Mouse (Mus musculus) mouse trophoblast stem cell (cell line): Measurements from ENCODE around the gene Sycp3.
"Not testable (repeated sequence)": the region's sequence is repeated elsewhere in the genome, so short reads cannot be mapped to it uniquely, and the experiment has no call there.

Experiments
- in situ Hi-C, 2 experiments: fragments of 300-500 bp; cut with MseI, MboI; formaldehyde crosslinking; loops; 2 replicates in 1 of 2; 3 replicates in 1 of 2; pipeline ENCODE4 v1.15.1; 2025

The Sycp3 gene

DNA sequence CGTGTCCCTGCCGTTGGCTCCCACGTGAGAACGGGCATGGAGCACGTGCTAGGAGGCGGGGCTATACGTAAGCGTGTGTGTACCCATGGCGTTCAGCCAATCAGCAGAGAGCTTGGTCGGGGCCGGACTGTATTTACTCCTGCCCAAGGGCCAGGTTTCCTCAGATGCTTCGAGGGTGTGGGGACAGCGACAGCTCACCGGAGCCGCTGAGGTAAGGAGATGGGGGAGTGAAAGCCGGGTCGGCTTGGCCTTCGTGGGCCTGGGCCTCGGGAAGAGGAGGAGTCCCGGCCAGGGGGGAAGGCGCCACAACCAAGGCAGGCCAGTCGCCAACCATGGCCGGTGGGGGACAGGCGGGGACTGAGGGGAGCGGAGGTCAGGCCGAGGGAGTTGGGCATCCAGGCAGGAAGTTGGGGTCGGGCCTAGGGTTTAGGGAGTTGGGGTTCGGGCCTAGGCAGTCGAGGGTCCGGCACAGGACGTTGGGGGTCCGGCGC lies at the start of gene Sycp3:
Gene Sycp3 (plus strand): TSS at position 68 of the 491 bp plus-strand sequence.
- in situ Hi-C loops: no loop called here

DNA sequence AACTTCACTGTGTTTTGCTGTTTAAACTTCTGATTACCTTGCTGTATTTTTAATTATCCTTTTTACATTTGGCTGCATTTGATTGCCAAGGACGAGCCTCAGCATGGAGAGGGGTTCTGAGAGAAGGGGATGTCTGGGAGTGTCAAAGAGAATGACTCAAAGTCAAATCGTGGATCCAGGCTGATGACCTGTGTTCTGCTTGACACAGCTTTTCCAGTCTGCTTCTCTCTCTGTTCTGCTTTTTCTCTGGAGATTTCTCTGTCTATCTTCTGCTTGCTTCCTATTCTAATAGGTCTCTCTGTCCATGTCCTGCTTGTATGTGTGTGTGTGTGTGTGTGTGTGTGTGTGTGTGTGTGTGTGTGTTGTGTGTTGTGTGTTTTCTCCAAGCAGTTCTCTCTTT lies 49.6 kb upstream of the Sycp3 start:
- in situ Hi-C loops: no loop called here

DNA sequence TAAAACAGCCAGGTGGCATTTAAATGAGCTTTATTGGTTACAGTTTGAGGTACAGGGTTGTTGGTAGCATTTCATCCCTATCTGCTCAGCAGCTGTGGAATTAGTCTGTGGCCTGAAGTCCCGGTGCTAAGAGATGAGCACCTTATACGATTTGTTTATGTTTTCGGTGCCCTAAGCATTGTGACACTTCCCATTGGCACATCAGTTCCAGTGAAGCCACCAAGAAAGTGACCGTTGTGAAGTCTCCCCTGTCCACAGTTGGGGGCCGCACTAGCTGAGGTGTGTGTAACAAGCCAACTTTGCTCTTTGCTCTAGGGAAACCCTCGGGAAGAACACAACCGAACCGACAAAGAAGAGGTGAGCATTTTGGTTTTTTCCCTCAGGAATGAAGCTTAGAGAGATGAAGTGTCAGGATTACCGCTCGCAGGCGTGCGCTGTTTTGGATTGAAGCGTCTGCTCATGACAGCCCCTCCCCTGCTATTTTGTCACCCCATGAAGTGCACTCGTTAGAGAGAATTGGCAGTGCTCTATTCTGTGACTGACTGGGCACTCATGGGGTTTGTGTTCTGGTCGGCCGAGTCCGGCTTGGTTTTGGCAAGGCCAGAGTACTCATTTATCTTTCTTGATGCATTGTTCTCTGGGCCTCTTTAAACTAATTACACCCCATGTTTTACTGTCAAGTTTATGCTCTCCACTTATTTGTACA lies 46.9 kb upstream of the Sycp3 start:
- in situ Hi-C loops: no loop called here

DNA sequence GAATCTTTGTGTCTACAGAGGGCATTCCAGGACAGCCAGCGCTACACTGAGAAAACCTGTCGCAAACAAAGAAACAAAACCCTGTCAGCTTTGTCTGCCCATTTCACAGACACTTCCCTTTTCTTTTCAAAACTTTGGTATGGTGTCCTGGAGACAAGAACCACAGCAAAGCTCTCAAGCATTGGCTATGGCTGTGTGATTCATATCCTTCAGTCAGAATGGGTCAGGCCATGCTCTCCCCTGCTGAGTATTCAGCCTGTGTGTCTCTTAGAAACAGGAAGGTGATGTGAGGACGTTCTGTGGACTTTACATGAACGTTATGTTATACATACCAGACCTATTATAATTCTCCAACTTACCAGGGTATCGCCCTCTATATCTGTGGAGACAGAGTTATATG lies 41.7 kb upstream of the Sycp3 start:
- in situ Hi-C loops: no loop called here

DNA sequence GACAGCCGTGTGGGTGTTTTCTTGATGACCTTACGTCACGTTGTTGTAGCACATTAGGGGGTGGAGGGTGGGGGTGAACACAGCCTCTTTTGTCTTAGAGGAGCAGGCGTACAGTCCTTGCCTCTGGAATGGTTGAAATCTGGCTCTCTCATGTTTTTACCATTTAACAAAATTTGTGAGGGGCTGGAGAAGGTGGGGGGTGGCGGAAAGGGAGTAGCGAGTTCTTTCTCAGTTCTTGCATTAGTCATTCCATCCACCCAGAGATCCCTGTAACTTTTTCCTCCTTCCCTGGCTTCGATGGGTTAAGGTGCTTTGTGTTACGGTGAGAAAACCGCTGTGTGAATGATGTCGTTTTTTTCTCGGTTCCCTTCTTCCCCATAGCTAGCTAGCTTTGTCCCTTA lies 39.2 kb upstream of the Sycp3 start:
- in situ Hi-C loops: loop anchor here in 1 of 2 experiments (5.0 kb wide), 1 partner anchor 38 kb away; no protein-coding TSS in a partner anchor

DNA sequence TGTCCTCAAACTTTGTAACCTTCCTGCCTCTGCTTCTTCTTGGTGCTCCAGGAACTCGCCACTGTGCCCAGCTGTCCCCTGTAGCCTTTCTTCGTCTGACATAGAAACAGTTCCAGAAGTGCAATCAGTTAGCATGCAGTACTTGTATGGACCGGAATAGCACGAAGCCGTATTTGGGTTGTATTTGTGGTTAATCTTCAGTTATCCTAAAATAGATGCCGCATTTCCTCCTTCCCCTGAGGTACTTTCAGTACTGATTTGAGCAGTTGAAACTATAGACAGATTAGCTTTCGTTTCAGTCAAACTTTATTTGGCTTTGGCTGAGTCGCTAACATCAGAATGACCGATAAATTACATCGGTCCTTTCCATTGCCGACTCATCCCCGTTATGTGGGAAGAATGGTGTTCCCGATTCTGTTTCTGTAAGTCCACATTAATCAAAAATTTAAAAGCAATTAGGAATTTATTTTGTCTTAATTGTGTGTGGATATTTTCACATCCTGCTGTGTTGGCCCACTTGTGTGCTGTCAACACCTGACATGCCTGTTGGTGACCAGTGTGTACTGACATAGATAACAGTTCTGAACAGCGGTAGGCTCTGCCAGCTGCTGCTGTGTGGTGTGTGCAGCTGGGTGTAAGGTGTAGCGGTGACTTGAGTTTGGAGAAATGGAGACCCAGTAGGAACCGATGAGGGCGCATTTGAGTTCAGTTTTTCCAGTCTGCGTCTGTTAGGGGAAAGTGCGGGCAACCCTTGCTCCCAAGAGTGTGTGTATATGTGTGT lies 38.5 kb upstream of the Sycp3 start:
- in situ Hi-C loops: loop anchor here in 1 of 2 experiments (5.0 kb wide), 1 partner anchor 39 kb away; no protein-coding TSS in a partner anchor

DNA sequence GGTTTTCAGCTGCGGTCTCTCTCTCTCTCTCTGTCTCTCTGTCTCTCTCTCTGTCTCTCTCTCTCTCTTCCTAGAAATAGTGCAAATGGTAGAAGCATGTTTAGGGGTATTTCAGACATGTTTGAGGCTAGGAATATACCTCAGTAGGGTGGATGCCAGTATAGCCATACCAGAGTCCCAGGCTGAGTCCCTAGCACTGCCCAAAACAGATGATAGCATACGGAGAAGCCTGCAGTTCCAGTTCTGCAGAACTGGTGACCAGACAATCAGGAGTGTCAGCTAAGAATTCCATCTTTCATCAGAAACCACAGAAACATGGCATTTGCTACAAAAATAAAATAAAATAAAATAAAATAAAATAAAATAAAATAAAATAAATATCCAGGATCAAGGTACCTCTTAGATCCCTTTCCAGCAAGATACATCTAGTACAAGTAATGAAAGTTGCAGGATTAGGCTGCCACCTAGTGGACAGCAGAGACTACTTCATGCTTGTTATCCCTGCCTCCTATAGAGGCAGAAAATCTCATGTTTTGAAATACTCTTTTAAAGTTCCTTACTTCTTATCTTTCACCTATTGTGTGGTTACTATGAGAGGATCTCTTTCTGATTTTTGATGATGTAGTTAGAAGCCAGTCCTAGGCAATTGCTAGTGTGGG lies 33.1 kb upstream of the Sycp3 start:
- in situ Hi-C loops: loop anchor here in 1 of 2 experiments (5.0 kb wide), 1 partner anchor 49 kb away; the partner anchor contains the start of genes Dram1 and Gnptab

DNA sequence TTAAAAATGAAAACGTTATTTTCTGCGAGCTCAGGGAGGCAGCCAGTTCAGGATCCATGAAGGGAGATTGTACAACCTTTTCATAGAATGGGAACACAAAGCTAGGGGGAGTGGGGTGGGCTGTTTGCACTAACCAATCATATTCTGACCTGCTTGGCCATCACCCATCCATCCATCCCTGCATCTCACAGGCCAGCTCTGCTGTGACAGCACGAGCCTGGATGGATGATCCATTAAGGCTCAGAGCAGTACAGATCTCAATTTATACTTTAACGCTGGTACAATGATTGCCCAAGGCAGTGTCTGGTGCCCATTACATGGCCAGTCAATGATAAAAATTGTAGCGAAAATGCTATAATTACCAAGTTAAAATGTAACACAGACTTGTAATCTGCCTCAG lies 32.5 kb upstream of the Sycp3 start:
- in situ Hi-C loops: loop anchor here in 1 of 2 experiments (5.0 kb wide), 1 partner anchor 50 kb away; the partner anchor contains the start of genes Dram1 and Gnptab

DNA sequence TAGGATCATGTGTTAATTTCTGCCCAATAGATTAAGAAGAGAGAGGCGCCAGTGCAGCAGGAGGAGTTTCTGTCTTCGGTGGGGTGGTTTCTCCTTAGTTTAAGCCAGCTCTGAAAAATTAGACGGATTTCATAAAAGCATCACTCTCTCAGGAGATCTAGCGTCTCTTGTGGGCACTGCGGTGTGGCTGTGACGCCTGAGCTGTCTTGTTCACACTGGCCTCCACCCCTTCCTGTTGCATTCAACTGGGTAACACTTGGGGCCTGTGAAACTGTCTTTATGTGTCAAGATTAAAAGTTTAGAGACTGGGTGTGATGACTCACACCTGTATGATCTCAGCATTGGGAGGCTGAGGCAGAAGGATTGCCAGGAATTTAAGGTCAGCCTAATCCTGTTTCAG lies 31.4 kb upstream of the Sycp3 start:
- in situ Hi-C loops: loop anchor here in 1 of 2 experiments (5.0 kb wide), 1 partner anchor 51 kb away; the partner anchor contains the start of genes Dram1 and Gnptab

DNA sequence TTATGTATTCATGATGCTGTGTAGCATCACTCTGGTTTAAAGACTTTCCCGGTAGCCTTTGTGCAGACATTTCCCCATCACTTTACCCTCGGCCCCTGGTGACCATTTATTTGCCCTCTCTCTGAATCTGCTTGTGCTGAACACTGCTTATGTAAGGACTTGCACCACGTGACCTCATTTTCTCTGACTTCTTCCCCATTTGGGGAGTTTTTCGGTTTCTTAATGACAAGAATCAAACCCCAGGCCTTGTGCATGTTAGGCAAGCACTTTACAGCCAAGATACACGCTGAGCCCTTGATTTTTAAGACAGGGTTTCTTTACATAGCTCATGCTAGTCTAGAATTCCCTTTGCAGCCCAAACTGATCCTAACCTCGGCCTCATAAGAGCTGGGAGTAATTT lies 18.1 kb upstream of the Sycp3 start:
- in situ Hi-C loops: no loop called here

DNA sequence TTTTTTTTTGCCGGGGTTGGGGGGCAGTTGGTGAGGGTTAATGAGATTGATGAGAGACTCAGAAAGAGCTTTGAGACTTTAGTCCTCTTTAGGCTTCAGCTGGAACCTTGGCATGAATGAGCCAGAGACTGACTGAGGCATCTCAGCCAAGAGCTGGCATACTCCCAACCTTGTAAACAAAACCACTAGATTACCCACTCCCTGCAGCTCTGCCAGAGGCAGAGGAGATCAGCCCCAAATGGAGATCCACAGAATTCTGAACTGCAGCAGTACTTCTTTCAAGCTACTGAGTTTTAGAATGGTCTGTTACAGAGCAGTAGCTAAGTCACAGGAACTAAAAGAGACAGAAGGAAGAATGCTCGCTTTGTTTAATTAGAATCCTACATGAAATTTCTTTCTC lies 8.1 kb upstream of the Sycp3 start:
- in situ Hi-C loops: no loop called here

DNA sequence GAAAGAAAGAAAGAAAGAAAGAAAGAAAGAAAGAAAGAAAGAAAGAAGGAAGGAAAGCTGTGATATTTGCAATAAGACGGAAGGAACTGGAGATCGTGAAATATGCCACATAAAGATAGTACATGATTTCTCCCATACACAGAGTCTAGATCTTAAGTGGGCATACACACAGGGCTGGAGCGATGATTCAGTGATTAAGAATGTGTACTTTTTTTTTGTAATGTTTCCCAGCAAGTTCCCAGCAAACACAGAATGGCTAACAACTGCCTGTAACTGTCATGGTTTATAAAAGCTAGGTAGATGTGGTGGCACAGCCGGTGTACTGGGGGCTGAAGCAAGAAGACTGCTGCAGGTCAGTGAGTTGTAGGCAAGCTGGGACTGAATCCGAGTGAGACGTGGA lies 7.4 kb upstream of the Sycp3 start:
- in situ Hi-C loops: no loop called here

DNA sequence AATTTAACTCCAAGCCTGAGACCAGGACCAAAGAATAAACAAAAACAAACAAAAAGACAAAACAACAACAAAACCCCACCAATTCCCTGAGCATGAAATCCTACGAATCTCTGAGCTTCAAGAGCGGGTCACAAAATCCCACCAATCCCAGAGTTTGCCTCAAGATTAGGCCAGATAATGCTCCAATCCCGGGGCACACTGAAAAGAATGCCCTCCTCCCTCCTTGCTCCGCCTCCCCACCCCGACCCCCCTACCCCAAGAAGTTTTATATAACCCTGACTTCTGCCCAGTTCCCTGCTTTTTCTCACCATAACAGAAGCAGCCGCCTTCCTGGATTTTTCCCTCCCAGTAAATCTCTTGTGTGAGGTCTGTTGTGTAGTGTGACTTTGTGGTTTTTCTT lies 1.6 kb upstream of the Sycp3 start:
- in situ Hi-C loops: no loop called here

DNA sequence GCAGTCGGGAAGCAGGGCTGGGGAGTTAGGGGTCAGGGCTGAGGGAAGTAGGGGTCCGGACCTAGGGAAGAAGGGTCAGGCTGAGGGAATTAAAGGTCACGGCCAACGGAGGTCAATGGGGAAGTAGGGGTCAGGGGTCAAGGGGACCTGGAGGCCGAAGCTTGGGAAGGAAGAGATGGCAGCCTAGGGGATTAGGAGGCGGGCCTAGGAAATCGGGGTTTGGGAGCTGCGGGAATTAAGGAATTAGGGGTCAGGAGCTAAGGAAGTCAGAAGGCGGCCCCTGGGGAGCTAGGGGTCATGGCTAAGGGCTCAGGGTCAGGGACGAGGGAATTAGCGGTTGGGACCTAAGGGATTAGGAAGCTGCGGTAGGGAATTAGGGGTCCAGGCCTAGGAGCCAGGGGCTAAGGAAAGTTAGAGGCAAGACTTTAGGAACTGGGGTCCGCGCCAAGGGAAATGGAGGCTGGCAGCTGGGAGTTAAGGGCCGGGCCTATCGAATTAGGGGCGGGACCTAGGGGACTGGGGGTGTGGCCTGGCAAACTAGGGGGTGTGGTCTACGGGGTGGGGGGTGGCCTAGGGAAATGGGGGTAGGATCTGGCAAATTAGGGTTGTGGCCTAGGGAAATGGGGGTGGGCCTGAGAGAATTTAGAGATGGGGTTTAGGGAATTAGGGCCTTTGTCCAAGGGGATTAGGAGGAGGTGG lies 902 bp downstream of the Sycp3 start:
- in situ Hi-C loops: no loop called here

DNA sequence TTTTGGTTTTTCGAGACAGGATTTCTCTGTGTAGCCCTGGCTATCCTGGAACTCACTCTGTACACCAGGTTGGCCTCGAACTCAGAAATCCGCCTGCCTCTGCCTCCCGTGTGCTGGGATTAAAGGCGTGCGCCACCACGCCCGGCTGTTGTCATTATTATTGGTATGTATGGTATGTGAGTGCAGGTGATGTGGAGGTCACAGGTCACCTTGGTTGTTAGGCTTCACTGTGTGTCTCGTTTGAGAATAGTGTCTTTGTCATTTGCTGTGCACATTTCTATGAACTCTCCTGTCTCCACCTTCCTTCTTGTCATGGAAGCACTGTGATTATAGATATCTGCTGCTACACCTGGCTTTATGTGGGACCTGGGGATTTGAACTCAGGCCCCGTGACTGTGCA lies 23.5 kb downstream of the Sycp3 start:
- in situ Hi-C loops: not testable (repeated sequence)

DNA sequence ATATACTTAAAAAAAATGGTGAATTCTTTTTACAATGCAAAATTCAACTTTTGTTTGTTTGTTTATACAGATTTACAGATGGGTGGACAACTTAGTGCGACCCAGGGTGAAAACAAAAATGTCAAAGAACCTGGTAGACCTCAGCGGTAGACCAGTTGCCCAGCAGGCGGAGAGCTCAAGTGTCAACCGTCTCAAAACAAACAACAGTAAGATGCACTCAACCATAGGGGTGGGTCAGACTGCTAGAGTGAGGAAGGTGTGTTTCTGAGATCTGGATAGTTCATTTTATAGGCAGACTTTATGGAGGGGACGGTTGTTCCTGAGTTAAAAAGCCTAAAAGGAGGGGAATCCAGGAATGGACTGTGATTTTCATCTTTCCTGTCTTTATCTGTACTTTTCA lies 29.3 kb downstream of the Sycp3 start:
- in situ Hi-C loops: no loop called here

DNA sequence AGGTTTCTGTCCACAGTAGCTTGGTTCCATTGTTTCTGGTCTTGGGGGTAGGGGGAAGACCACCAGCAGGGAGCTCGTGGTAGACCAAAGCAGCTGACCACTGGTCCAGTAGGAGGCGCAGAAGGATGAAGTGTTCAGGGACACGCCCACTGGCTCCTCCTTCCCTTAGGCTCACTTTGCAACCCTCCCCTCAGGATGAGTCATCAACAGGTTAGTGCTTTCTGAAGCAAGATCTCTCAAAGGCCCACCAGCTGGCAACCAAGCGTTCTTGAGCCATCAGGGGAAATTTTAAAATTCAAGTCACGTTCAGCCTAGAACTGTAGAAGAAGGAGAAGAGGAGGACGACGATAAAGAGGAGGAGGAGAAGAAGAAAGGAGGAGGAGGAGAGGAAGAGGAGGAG lies 32.3 kb downstream of the Sycp3 start:
- in situ Hi-C loops: no loop called here

DNA sequence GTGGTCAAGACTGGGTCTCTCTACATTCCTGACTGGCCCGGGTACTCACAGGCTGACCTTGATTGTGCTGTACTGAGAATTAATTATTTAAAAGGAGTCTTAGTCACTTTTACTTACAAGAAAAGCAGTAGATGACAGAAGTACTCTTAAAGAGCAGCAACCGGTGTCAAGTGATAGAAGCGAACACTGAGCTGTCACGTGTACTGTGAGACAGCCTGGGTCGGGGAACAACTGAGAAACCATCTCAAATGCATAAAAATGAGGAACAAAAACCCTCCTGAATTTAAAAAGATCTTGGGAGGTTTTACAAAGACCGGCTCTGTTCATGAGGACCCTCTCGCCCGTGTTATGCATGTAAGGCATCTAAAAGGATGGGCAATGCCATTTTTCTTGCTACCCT lies 33.3 kb downstream of the Sycp3 start:
- in situ Hi-C loops: no loop called here

DNA sequence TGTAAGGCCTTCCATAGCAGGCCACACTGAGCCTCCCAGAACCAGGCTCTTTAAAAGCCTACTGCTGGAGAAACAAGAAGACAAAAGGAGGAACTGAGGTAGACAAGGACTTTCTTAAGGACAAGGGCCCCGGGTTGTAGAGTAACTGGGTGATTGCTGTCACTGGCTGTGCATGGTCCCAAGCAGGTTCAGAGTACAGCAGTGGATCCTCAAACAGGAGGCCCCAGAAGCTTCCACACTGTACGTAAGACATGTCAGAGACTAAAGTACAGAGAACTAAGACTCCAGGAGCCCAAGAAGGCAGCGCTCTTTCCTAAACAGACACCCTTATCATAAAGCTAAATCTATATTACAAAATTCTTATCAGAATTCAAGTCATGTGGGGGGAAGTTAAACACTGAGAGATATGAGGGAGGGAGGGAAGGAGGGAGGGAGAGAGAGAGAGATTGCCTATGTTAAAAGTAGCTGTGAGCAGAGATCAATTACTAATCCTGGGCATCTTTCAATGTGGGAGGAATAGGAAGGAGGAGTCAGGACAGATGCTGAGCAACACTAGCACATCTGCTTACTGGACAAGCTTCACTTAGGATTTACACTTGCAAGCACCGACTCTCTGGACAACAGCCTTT lies 35.7 kb downstream of the Sycp3 start:
- in situ Hi-C loops: no loop called here

DNA sequence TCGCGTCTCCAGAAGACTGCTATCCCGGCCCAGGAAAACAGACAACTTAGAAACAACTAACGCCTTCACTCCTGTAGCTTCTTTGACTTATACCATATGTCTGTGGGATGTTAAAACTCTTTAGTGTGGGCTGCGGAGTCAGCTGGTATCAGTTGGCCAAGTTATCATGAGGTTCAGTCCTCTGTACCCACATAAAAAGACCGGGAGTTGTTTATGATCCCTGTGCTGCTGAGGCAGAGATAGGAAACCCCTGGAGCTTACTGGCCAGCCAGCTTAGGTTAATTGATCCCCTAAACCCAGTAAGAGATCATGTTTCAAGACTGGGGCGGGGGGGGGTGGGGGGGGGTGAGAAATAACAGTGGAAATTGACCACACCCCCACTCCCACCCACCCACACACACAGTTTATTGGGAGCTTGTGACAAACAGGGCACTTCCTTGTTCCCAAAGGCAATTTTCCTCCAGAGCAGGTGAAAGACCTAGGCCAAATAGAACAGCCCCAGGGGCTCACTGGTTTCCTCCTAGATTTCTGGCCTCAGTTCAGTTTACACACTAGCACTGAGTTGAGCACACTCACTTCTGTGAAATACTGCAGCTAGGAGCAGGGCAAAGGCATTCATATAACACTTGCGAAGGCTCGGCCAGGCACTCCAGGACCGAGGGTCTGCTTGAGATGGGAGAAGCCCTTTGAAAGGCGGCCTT lies 37.6 kb downstream of the Sycp3 start:
- in situ Hi-C loops: no loop called here
